Mouse (Mus musculus): ENCODE data around the gene Snx22. TPM values are rescaled to one million over a fixed set of nuclear protein-coding genes. Genes with fewer than 3 reads are reported as not detected.

Gene Snx22
- polyA plus RNA-seq, 1 experiment from 2014 or later = 34.9 TPM

DNA sequence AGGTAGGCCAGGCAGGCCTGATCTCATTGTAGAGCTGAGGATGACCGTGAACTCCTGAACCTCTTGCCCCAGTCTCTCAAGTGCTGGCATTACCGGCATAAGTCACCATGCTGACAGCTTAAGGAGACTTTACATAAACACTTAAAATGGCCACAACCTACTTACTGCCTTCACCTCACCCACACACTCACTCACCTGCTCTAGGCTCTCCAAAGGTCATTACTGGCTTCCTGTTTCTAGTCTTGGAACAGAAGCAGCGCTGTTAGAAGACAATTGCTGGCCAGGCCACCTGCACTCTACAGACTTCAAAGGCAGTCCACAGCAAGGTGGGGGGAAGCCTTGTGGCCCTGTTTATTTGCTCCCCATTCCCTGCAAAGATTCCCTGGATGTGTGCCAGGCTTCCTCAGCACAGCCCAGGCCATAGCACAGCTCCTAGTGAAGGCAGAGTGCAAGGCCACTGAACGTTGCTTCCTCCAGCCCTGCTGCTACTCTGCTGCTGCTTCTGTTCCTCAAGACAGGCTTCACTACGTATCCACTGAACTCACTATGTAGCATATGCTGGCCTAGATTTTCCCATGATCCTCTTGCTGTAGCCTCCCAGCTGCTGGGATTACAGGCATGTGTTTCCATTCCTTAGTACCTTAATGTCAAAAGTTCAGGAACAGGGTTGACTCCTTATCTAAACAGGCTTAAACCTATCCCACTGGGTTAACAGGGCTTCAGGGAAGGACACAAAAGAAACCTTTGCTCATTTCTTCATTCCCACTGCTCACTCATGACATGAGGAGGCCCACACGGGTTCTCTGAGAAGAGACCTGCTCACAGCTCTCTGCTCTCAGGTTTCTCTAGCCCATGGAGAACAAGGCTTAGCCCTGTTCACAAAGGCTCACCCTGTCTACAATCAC is 22.1 kb upstream of the Snx22 start:
- Histone ChIP-seq H3K36me3 (replicated peaks) (peaks cover 99% of the 10 kb centered on the region), H3K9me3 (replicated peaks) (no peaks in the 10 kb centered on the region), H3K27ac (replicated peaks) (peak overlapping the region; percentile 26; the same call in 1 of the 2 replicates), H3K4me3 (replicated peaks) (no peak overlapping the region), H3K27me3 (no peaks in the 10 kb centered on the region), H3K9ac (no peak overlapping the region), H3K4me1 (replicated peaks) (peaks cover 14% of the 10 kb centered on the region), H3K4me2 (no peak overlapping the region)
- whole genome bisulfite sequencing (ENCODE audit: insufficient replicate concordance) = 79% methylated on average over 6 of the region's 6 CpGs
- ATAC-seq (ENCODE audit: insufficient read depth) = no peak

DNA sequence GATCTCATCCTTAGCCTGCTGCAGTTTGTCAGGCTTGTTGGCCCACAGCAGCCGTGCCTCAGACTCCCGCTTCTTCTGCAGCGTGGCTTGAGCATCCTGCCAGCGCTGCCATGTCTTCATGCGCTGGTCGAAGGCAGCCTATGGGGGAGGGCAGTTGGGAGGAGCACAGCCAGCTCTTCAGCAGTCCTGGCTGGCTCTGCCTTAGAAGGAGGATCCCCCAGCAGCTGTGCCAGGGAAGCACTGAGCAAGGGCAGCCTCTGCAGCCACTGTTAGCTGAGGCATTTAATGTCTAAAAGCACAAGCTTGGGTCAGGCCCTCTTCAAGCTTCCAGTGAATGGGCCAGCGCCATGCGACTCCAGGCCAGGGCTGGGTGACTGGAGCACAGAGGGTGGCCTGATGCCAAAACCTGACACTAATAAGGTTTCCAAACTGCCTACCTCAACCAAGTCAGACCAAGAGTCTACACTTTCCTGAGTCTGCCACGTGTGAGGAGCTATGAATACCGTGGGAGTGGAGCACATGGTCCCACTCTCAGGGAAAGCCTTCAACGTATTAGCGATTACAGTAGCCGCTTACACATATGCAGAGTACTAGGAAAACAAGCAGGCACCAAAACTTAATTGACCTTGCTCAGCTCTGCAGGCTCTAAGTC is 21.2 kb upstream of the Snx22 start:
- no peaks in the 10 kb centered on the region for H3K27me3 ChIP-seq
- no peak overlapping the region for H3K4me2 ChIP-seq
- no peaks in the 10 kb centered on the region for H3K9me3 ChIP-seq (replicated peaks)
- H3K9ac ChIP-seq = no peak overlapping the region
- H3K27ac ChIP-seq (replicated peaks) = no peak overlapping the region
- H3K4me1 ChIP-seq (replicated peaks) = peaks cover 14% of the 10 kb centered on the region
- ATAC-seq (ENCODE audit: insufficient read depth) = no peak
- peaks cover 98% of the 10 kb centered on the region for H3K36me3 ChIP-seq (replicated peaks)
- 90% methylated on average over 13 of the region's 13 CpGs for WGBS (ENCODE audit: insufficient replicate concordance)
- no peak overlapping the region for H3K4me3 ChIP-seq (replicated peaks)

DNA sequence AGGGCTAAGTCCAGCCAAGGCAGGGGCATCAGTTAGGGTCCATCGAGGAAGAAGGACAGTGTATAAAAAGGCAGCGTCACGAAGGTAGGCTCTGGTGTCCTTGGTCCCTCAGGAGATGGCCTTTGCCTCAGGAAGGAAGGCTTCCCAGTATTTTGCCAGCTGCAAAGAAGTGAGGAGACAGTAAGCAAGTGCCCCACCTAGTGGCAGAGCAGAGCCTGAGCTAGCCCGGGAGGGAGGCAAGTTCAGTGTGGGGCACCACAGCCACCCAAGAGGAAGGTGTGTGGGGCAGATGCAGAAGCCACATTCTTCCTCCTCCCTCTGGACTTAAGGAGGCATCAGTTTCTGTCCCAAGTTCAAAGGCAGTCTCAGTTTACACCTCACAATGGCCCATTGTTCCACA is 18.9 kb upstream of the Snx22 start:
- peaks cover 77% of the 10 kb centered on the region for H3K36me3 ChIP-seq (replicated peaks)
- 0 out of 2 replicates have a peak overlapping the region, but pooled peaks have one; percentile 3 for H3K27ac ChIP-seq (replicated peaks)
- WGBS (ENCODE audit: insufficient replicate concordance) = 52% methylated on average over 4 of the region's 4 CpGs
- H3K4me1 ChIP-seq (replicated peaks) = peaks cover 14% of the 10 kb centered on the region
- no peaks in the 10 kb centered on the region for H3K9me3 ChIP-seq (replicated peaks)
- ATAC-seq (ENCODE audit: insufficient read depth) = 0 out of 2 replicates have a peak, but pooled peaks have one; percentile 32
- H3K4me2 ChIP-seq = no peak overlapping the region
- H3K9ac ChIP-seq = no peak overlapping the region
- H3K4me3 ChIP-seq (replicated peaks) = no peak overlapping the region
- no peaks in the 10 kb centered on the region for H3K27me3 ChIP-seq

DNA sequence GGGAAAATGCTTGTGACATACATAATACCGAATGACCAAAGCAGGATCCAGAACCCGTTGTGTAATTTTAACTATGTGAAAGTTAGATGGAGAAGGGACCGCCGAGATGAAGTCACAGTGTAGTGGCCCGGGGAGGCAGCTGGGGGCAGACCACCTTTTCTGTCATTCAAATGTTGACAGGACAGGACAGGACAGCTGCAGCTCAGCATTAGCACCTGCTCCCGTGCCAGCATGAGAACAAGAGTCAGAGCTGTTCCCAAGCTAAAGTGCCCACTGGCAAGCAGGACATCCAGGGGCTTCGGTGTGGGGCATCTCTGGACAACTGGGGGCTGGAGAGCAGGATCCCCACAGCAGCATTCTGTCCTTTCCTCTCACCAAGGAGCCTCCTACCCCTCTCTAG is 17.5 kb upstream of the Snx22 start:
- Histone ChIP-seq H3K27me3 (peaks cover 8% of the 10 kb centered on the region; the same call in 1 of the 2 replicates), H3K9me3 (replicated peaks) (no peaks in the 10 kb centered on the region), H3K4me1 (replicated peaks) (0 out of 2 replicates have a peak, but pooled peaks cover 4% of the 10 kb centered on the region), H3K4me2 (no peak overlapping the region), H3K9ac (no peak overlapping the region), H3K4me3 (replicated peaks) (no peak overlapping the region), H3K36me3 (replicated peaks) (peaks cover 63% of the 10 kb centered on the region), H3K27ac (replicated peaks) (no peak overlapping the region)
- 86% methylated on average over 7 of the region's 7 CpGs for WGBS (ENCODE audit: insufficient replicate concordance)
- ATAC-seq (ENCODE audit: insufficient read depth) = no peak

DNA sequence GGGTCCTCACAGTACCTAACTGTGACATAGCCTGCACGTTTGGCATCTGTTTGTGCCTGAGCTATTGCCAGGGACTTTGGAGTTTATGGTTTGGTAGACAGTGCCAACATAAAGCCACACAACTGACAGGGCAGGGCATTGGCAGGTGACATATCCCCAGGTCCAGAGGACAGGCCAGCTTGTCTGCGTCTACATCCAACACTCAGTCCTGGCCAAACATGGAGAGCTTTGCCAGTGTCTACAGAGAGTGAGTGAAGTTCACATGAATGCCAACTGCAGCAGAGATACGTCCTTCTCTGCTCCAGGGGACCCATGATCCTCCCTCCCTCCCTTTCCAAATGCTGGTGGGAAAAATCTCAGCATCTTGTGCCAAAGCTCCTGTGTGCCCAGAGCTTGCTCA is 14.7 kb upstream of the Snx22 start:
- no peak overlapping the region for H3K4me2 ChIP-seq
- 81% methylated on average over 3 of the region's 3 CpGs for WGBS (ENCODE audit: insufficient replicate concordance)
- ATAC-seq (ENCODE audit: insufficient read depth) = no peak
- no peak overlapping the region for H3K9ac ChIP-seq
- H3K36me3 ChIP-seq (replicated peaks) = peaks cover 34% of the 10 kb centered on the region
- no peaks in the 10 kb centered on the region for H3K9me3 ChIP-seq (replicated peaks)
- H3K4me3 ChIP-seq (replicated peaks) = no peak overlapping the region
- H3K27ac ChIP-seq (replicated peaks) = no peak overlapping the region
- no peaks in the 10 kb centered on the region for H3K4me1 ChIP-seq (replicated peaks)
- peaks cover 28% of the 10 kb centered on the region for H3K27me3 ChIP-seq

DNA sequence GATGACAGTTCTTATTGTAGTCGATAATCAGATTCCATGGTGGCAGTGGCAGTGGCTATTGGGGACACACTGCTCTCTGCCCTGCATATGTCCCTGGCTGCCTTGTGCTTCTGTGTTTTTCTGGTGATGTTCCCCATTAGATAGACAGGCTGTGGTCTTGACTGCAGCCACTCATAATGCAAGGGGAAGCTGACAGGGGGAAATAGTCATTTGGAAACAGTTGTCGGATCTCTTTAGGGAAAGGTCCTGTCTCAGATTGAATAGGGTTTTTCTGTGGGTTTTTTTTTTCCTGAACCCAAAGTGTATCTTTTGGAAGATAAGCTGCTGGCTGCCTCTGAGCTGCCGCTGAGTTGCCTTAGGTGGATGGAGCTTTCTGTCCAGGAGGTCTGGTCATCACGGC is 12.5 kb upstream of the Snx22 start:
- H3K4me1 ChIP-seq (replicated peaks) = peaks cover 8% of the 10 kb centered on the region
- 46% methylated on average over 4 of the region's 4 CpGs for WGBS (ENCODE audit: insufficient replicate concordance)
- no peak overlapping the region for H3K4me2 ChIP-seq
- H3K4me3 ChIP-seq (replicated peaks) = no peak overlapping the region
- no peak for ATAC-seq (ENCODE audit: insufficient read depth)
- no peak overlapping the region for H3K27ac ChIP-seq (replicated peaks)
- H3K9me3 ChIP-seq (replicated peaks) = no peaks in the 10 kb centered on the region
- H3K27me3 ChIP-seq = peaks cover 50% of the 10 kb centered on the region
- H3K9ac ChIP-seq = no peak overlapping the region
- peaks cover 13% of the 10 kb centered on the region for H3K36me3 ChIP-seq (replicated peaks)

DNA sequence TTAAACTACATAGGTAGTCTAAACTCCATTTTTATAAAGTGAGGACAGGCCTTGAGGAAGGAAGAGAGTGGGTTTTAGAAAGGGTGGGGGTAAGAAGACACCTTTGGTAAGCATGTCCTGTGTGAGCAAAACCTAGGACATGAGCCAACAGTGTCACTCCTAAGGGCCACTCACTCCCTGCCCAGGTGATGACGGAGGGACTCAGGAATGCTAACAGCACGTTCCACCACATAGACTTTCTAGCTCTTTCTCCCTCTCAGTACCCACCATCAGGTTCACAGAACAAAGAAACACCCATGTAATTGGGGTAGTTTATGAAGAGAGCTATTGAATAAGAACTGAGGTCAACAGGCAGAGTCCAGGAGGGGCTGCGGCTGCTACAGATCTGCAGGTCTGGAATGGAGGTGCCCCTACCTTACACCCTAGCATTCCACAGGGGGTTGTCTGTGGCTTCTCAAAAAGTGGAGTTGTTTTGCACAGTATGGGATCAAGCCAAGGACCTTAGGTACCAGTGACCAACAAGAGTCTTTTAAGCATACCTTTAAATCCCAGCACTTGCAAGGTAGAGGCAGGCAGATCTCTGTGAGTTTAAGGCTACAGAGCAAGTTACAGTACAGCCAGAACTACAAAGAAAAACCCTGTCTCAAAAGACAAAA is 11.4 kb upstream of the Snx22 start:
- 0 out of 2 replicates have a peak, but pooled peaks cover 3% of the 10 kb centered on the region for H3K36me3 ChIP-seq (replicated peaks)
- H3K4me3 ChIP-seq (replicated peaks) = no peak overlapping the region
- H3K9me3 ChIP-seq (replicated peaks) = no peaks in the 10 kb centered on the region
- no peak overlapping the region for H3K27ac ChIP-seq (replicated peaks)
- no peak overlapping the region for H3K4me2 ChIP-seq
- peaks cover 11% of the 10 kb centered on the region for H3K4me1 ChIP-seq (replicated peaks)
- H3K27me3 ChIP-seq = peaks cover 59% of the 10 kb centered on the region
- no peak for ATAC-seq (ENCODE audit: insufficient read depth)
- H3K9ac ChIP-seq = no peak overlapping the region
- 66% methylated on average over 3 of the region's 3 CpGs for WGBS (ENCODE audit: insufficient replicate concordance)

DNA sequence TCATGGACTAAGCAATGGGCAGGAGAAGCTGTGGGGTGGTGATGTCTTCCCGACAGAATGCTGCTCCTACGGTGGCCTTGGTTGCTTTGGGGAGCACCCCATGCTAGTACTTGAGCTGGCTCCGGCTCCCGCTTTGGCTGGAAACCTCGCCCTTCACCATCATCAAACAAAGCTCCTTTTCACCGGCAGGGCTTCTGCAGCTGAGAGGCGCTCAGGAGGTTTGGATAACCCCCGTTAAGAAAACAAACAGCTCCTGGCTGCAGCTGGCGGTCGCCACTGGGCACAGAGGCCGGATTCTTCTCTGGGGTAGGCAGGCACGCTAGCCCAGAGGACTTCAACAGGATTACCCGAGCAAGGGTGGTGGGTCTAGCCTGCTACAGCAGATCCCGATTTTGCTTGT is 9.0 kb upstream of the Snx22 start:
- Histone ChIP-seq H3K4me1 (replicated peaks) (peaks cover 15% of the 10 kb centered on the region), H3K27ac (replicated peaks) (no peak overlapping the region), H3K27me3 (peaks cover 78% of the 10 kb centered on the region), H3K9ac (0 out of 2 replicates have a peak overlapping the region, but pooled peaks have one; percentile 6), H3K36me3 (replicated peaks) (no peaks in the 10 kb centered on the region), H3K4me3 (replicated peaks) (no peak overlapping the region), H3K9me3 (replicated peaks) (no peaks in the 10 kb centered on the region), H3K4me2 (no peak overlapping the region)
- 29% methylated on average over 14 of the region's 14 CpGs for WGBS (ENCODE audit: insufficient replicate concordance)
- no peak for ATAC-seq (ENCODE audit: insufficient read depth)

DNA sequence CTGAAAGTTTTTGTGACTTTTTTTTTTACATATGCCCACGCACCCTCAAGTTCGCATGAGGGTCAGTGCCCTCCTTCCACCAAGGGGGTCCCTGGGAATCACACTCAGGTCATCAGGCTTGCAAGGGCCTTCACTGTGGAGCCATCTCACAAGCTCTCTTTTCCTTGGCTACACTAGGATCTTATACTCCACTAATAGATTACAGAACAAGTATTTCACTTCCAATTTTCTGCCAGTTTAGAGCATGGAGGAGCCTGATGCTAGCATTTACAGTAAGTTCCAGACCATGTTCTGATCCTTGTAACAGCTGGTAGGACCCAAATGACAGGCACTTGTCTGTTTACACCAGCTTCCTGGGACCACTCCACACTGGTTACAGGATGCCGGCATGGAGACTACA is 8.6 kb upstream of the Snx22 start:
- WGBS (ENCODE audit: insufficient replicate concordance) = 68% methylated on average over 3 of the region's 3 CpGs
- H3K4me2 ChIP-seq = no peak overlapping the region
- H3K27me3 ChIP-seq = peaks cover 82% of the 10 kb centered on the region
- H3K4me3 ChIP-seq (replicated peaks) = no peak overlapping the region
- H3K4me1 ChIP-seq (replicated peaks) = peaks cover 15% of the 10 kb centered on the region
- no peak overlapping the region for H3K27ac ChIP-seq (replicated peaks)
- no peaks in the 10 kb centered on the region for H3K9me3 ChIP-seq (replicated peaks)
- H3K36me3 ChIP-seq (replicated peaks) = no peaks in the 10 kb centered on the region
- H3K9ac ChIP-seq = no peak overlapping the region
- no peak for ATAC-seq (ENCODE audit: insufficient read depth)

DNA sequence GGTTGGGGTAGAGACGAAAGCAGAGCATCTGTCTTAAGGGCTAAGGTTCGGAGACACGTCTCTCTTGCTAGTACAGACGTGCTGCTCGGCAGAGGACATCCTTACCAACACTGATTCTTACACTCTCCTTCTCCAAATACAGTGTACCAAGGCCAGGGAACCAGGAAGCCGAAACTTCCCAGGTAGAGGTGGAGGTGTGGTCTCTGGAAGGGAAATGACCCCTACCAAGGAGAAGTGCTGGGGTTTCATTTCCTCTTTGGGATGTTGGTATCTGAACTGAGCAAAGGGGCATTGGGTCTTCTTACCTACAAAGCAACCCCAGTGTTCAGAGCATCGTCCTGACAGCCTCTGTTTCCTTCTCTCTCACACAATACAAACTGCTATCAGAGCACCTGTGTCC is 3.2 kb upstream of the Snx22 start:
- H3K4me3 ChIP-seq (replicated peaks) = no peak overlapping the region
- ATAC-seq (ENCODE audit: insufficient read depth) = no peak
- H3K9ac ChIP-seq = no peak overlapping the region
- no peak overlapping the region for H3K27ac ChIP-seq (replicated peaks)
- H3K27me3 ChIP-seq = peaks cover 66% of the 10 kb centered on the region
- H3K36me3 ChIP-seq (replicated peaks) = peaks cover 3% of the 10 kb centered on the region
- WGBS (ENCODE audit: insufficient replicate concordance) = 77% methylated on average over 7 of the region's 7 CpGs
- H3K9me3 ChIP-seq (replicated peaks) = no peaks in the 10 kb centered on the region
- H3K4me1 ChIP-seq (replicated peaks) = peaks cover 45% of the 10 kb centered on the region
- no peak overlapping the region for H3K4me2 ChIP-seq

DNA sequence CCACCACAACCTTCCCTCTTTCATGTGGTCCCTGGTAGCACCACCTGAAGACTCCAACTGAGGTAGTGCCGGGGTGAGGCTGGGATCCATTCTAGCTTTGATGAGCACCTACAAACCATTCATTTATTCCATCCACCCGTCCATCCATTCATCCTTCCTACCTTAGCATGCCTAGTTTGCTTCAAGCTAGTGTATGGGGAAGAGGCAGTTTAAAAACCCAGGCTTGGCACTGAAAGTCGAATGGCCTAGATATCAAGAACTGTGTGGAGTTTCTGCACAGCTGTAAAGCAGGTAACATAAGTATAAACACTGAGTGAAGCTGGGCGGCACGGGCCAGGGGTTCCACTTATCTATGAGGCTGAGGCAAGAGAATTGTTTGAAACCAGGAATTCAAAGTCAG is 632 bp upstream of the Snx22 start:
- peak; percentile 17 for ATAC-seq (ENCODE audit: insufficient read depth)
- Histone ChIP-seq H3K27ac (replicated peaks) (peak overlapping the region; percentile 90), H3K27me3 (peaks cover 45% of the 10 kb centered on the region), H3K9ac (0 out of 2 replicates have a peak overlapping the region, but pooled peaks have one; percentile 13), H3K4me1 (replicated peaks) (peaks cover 56% of the 10 kb centered on the region), H3K36me3 (replicated peaks) (peaks cover 29% of the 10 kb centered on the region), H3K4me2 (peak overlapping the region; percentile 82), H3K9me3 (replicated peaks) (no peaks in the 10 kb centered on the region), H3K4me3 (replicated peaks) (peak overlapping the region; percentile 82)
- 53% methylated on average over 5 of the region's 5 CpGs for WGBS (ENCODE audit: insufficient replicate concordance)
